Mouse (Mus musculus): ENCODE measurements at regions not wholly inside any gene's neighbourhood (a gene's known extent, or its start where the extent isn't known, plus 50 kb on each side); places are given as distances from the start of the nearest gene placed in this dataset.

GRCm38 (mm10) chr10:91734691-91735090 is 553.6 kb upstream of the Tmpo start:
- WGBS = 83% methylated on average over 8 of the region's 8 CpGs
- no peak for DNase-seq (ENCODE audit: low spot score)
- ATAC-seq (ENCODE audit: insufficient number of reproducible peaks, low FRiP score, low TSS enrichment, low read depth) = no peak

GRCm38 (mm10) chr10:91732007-91732589 is 551.0 kb upstream of the Tmpo start:
- 64% methylated on average over 9 of the region's 9 CpGs for WGBS
- no peaks in the 10 kb centered on the region for H3K27me3 ChIP-seq (ENCODE audit: control insufficient read depth, insufficient read depth, low read length)
- H3K27ac ChIP-seq (replicated peaks; ENCODE audit: low read depth, low read length) = no peak overlapping the region
- H3K4me3 ChIP-seq (ENCODE audit: low read depth, low read length) = no peak overlapping the region
- H3K4me2 ChIP-seq (ENCODE audit: low read depth, severe bottlenecking) = no peak overlapping the region
- ATAC-seq (ENCODE audit: insufficient number of reproducible peaks, low FRiP score, low TSS enrichment, low read depth) = no peak
- no peak for DNase-seq (ENCODE audit: low spot score)
- no peaks in the 10 kb centered on the region for H3K4me1 ChIP-seq (ENCODE audit: control insufficient read depth, insufficient read depth, low read length)
- H3K36me3 ChIP-seq (ENCODE audit: control insufficient read depth, insufficient read depth, low read length) = no peaks in the 10 kb centered on the region
- no peaks in the 10 kb centered on the region for H3K9me3 ChIP-seq (ENCODE audit: control insufficient read depth, low read length)
- no peak overlapping the region for H3K9ac ChIP-seq (ENCODE audit: low read length)

More at GRCm38 (mm10) chr10:91734691-91735090, 553.6 kb upstream of the Tmpo start:
- no peaks in the 10 kb centered on the region for H3K27me3 ChIP-seq (ENCODE audit: control insufficient read depth, insufficient read depth, low read length)
- no peaks in the 10 kb centered on the region for H3K9me3 ChIP-seq (ENCODE audit: control insufficient read depth, low read length)
- H3K9ac ChIP-seq (ENCODE audit: low read length) = no peak overlapping the region
- H3K4me1 ChIP-seq (ENCODE audit: control insufficient read depth, insufficient read depth, low read length) = no peaks in the 10 kb centered on the region
- H3K4me3 ChIP-seq (ENCODE audit: low read depth, low read length) = no peak overlapping the region
- H3K27ac ChIP-seq (replicated peaks; ENCODE audit: low read depth, low read length) = no peak overlapping the region
- H3K36me3 ChIP-seq (ENCODE audit: control insufficient read depth, insufficient read depth, low read length) = no peaks in the 10 kb centered on the region
- no peak overlapping the region for H3K4me2 ChIP-seq (ENCODE audit: low read depth, severe bottlenecking)

- Histone ChIP-seq H3K27ac (replicated peaks; ENCODE audit: low read depth, low read length) (no peak overlapping the region), H3K36me3 (ENCODE audit: control insufficient read depth, insufficient read depth, low read length) (no peaks in the 10 kb centered on the region), H3K9ac (ENCODE audit: low read length) (no peak overlapping the region), H3K4me3 (ENCODE audit: low read depth, low read length) (no peak overlapping the region), H3K27me3 (ENCODE audit: control insufficient read depth, insufficient read depth, low read length) (no peaks in the 10 kb centered on the region), H3K4me1 (ENCODE audit: control insufficient read depth, insufficient read depth, low read length) (no peaks in the 10 kb centered on the region), H3K9me3 (ENCODE audit: control insufficient read depth, low read length) (no peaks in the 10 kb centered on the region), H3K4me2 (ENCODE audit: low read depth, severe bottlenecking) (no peak overlapping the region)
- DNase-seq (ENCODE audit: low spot score) (no peak), ATAC-seq (ENCODE audit: insufficient number of reproducible peaks, low FRiP score, low TSS enrichment, low read depth) (no peak)
- 89% methylated on average over 6 of the region's 6 CpGs for WGBS
Measured at GRCm38 (mm10) chr10:91730062-91730461, 548.9 kb upstream of the Tmpo start.

GRCm38 (mm10) chr10:91719561-91720371 is 538.7 kb upstream of the Tmpo start:
- Histone ChIP-seq H3K9ac (ENCODE audit: low read length) (no peak overlapping the region), H3K4me3 (ENCODE audit: low read depth, low read length) (no peak overlapping the region), H3K27me3 (ENCODE audit: control insufficient read depth, insufficient read depth, low read length) (no peaks in the 10 kb centered on the region), H3K4me1 (ENCODE audit: control insufficient read depth, insufficient read depth, low read length) (no peaks in the 10 kb centered on the region), H3K4me2 (ENCODE audit: low read depth, severe bottlenecking) (no peak overlapping the region), H3K36me3 (ENCODE audit: control insufficient read depth, insufficient read depth, low read length) (no peaks in the 10 kb centered on the region), H3K9me3 (ENCODE audit: control insufficient read depth, low read length) (no peaks in the 10 kb centered on the region), H3K27ac (replicated peaks; ENCODE audit: low read depth, low read length) (no peak overlapping the region)
- ATAC-seq (ENCODE audit: insufficient number of reproducible peaks, low FRiP score, low TSS enrichment, low read depth) (no peak), DNase-seq (ENCODE audit: low spot score) (no peak)
- WGBS = 86% methylated on average over 9 of the region's 9 CpGs

- H3K27ac ChIP-seq (replicated peaks; ENCODE audit: low read depth, low read length) = no peak overlapping the region
- H3K36me3 ChIP-seq (ENCODE audit: control insufficient read depth, insufficient read depth, low read length) = no peaks in the 10 kb centered on the region
- H3K27me3 ChIP-seq (ENCODE audit: control insufficient read depth, insufficient read depth, low read length) = no peaks in the 10 kb centered on the region
- no peaks in the 10 kb centered on the region for H3K4me1 ChIP-seq (ENCODE audit: control insufficient read depth, insufficient read depth, low read length)
- no peak overlapping the region for H3K9ac ChIP-seq (ENCODE audit: low read length)
- no peak for ATAC-seq (ENCODE audit: insufficient number of reproducible peaks, low FRiP score, low TSS enrichment, low read depth)
- no peaks in the 10 kb centered on the region for H3K9me3 ChIP-seq (ENCODE audit: control insufficient read depth, low read length)
- DNase-seq (ENCODE audit: low spot score) = no peak
- H3K4me2 ChIP-seq (ENCODE audit: low read depth, severe bottlenecking) = no peak overlapping the region
- WGBS = 94% methylated on average over 7 of the region's 7 CpGs
- no peak overlapping the region for H3K4me3 ChIP-seq (ENCODE audit: low read depth, low read length)
Measured at GRCm38 (mm10) chr10:91716604-91717003, 535.5 kb upstream of the Tmpo start.

GRCm38 (mm10) chr10:91714648-91715047 is 533.5 kb upstream of the Tmpo start:
- Histone ChIP-seq H3K4me2 (ENCODE audit: low read depth, severe bottlenecking) (no peak overlapping the region), H3K27ac (replicated peaks; ENCODE audit: low read depth, low read length) (no peak overlapping the region), H3K36me3 (ENCODE audit: control insufficient read depth, insufficient read depth, low read length) (no peaks in the 10 kb centered on the region), H3K9me3 (ENCODE audit: control insufficient read depth, low read length) (no peaks in the 10 kb centered on the region), H3K4me3 (ENCODE audit: low read depth, low read length) (no peak overlapping the region), H3K4me1 (ENCODE audit: control insufficient read depth, insufficient read depth, low read length) (no peaks in the 10 kb centered on the region), H3K27me3 (ENCODE audit: control insufficient read depth, insufficient read depth, low read length) (no peaks in the 10 kb centered on the region), H3K9ac (ENCODE audit: low read length) (no peak overlapping the region)
- WGBS = 90% methylated on average over 3 of the region's 3 CpGs
- DNase-seq (ENCODE audit: low spot score) (no peak), ATAC-seq (ENCODE audit: insufficient number of reproducible peaks, low FRiP score, low TSS enrichment, low read depth) (no peak)

GRCm38 (mm10) chr10:91713529-91713928 is 532.4 kb upstream of the Tmpo start:
- no peaks in the 10 kb centered on the region for H3K27me3 ChIP-seq (ENCODE audit: control insufficient read depth, insufficient read depth, low read length)
- no peak overlapping the region for H3K27ac ChIP-seq (replicated peaks; ENCODE audit: low read depth, low read length)
- H3K4me2 ChIP-seq (ENCODE audit: low read depth, severe bottlenecking) = no peak overlapping the region
- no peaks in the 10 kb centered on the region for H3K9me3 ChIP-seq (ENCODE audit: control insufficient read depth, low read length)
- DNase-seq (ENCODE audit: low spot score) (no peak), ATAC-seq (ENCODE audit: insufficient number of reproducible peaks, low FRiP score, low TSS enrichment, low read depth) (no peak)
- H3K36me3 ChIP-seq (ENCODE audit: control insufficient read depth, insufficient read depth, low read length) = no peaks in the 10 kb centered on the region
- H3K4me3 ChIP-seq (ENCODE audit: low read depth, low read length) = no peak overlapping the region
- WGBS = 64% methylated on average over 7 of the region's 7 CpGs
- H3K4me1 ChIP-seq (ENCODE audit: control insufficient read depth, insufficient read depth, low read length) = no peaks in the 10 kb centered on the region
- no peak overlapping the region for H3K9ac ChIP-seq (ENCODE audit: low read length)

GRCm38 (mm10) chr10:91706816-91707215 is 525.7 kb upstream of the Tmpo start:
- Histone ChIP-seq H3K4me2 (ENCODE audit: low read depth, severe bottlenecking) (no peak overlapping the region), H3K27me3 (ENCODE audit: control insufficient read depth, insufficient read depth, low read length) (no peaks in the 10 kb centered on the region), H3K9ac (ENCODE audit: low read length) (no peak overlapping the region), H3K27ac (replicated peaks; ENCODE audit: low read depth, low read length) (no peak overlapping the region), H3K36me3 (ENCODE audit: control insufficient read depth, insufficient read depth, low read length) (no peaks in the 10 kb centered on the region), H3K4me3 (ENCODE audit: low read depth, low read length) (no peak overlapping the region), H3K9me3 (ENCODE audit: control insufficient read depth, low read length) (no peaks in the 10 kb centered on the region), H3K4me1 (ENCODE audit: control insufficient read depth, insufficient read depth, low read length) (no peaks in the 10 kb centered on the region)
- no peak for ATAC-seq (ENCODE audit: insufficient number of reproducible peaks, low FRiP score, low TSS enrichment, low read depth)
- WGBS = 81% methylated on average over 3 of the region's 3 CpGs
- DNase-seq (ENCODE audit: low spot score) = no peak
